Mouse (Mus musculus): ENCODE results near the gene Irgc1. TPM values are rescaled to one million over a fixed set of nuclear protein-coding genes. Genes with fewer than 3 reads are reported as not detected.

Irgc1 gene
- total and polyA plus RNA-seq, 3 experiments: not detected

DNA sequence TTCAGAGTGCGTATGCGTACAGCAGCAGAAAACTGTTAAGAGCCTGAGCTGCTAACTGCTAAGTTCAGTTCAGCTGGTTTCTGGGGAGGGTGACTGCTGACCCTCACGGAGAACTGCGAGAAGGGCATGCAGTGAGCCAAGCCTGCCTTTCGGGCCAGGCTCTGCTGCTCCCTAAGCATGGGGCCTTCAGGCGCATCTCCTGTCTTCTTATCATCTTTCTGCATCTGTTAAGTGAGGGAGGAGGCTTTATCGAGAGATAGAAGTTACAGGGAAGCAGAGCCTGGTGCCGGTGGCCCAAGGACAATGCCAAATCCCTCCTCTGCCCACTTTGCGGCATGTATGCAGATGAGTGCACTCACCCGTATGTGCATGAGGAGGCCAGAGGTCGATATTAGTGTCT, 55.3 kb downstream of the Irgc1 start (continued):
- TF ChIP-seq MEF2A (IDR thresholded peaks at IDR 0.05; ENCODE audit: extremely low read depth, insufficient replicate concordance, low read depth, low read length, poor library complexity, severe bottlenecking) (no peak), POLR2A (IDR thresholded peaks at IDR 0.05; ENCODE audit: control insufficient read depth in 1 of 2, insufficient read depth in 1 of 2, low read depth in 1 of 2, low read length in 2 of 2, poor library complexity in 1 of 2) (peak in 1 of 2 experiments; percentile 43; a peak in 1 of 4 replicates)

DNA sequence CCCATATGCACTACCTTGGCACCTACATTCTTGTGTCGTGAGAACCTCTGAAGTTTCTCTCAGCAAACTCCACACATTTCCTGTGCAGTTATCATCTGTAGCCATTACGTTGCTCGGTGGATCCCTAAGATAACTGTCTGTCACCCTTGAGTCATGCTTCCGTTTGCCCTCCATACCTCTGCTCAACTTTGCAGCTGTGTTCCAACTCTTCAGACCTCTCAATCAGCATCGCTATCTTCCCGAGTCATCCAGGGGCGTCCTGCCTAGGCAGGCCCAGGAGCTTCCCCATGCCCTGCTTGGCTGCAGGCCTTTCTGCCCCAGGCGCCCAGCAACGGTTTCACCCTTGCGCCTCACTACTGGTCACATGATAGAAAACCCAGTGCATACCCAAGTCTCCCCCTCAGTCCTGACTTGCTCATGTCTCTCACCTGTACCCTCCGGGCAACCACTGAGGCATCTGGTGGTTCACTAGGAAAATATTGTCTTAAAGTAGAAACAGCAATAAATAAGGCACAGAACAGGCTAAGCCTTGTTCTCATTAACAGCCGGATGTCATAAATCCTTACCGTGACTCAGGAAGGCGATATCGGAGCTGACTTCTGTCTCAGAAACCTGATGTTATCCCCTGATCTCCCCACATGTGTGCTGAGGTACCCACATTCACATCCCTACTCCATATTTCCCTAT, 57.5 kb downstream of the Irgc1 start:
- peak; percentile 81 for DNase-seq (ENCODE audit: low read depth, low spot score)
- peak overlapping the region; percentile 50 for H3K9ac ChIP-seq (ENCODE audit: control insufficient read depth, low read depth, low read length, poor library complexity, severe bottlenecking)

DNA sequence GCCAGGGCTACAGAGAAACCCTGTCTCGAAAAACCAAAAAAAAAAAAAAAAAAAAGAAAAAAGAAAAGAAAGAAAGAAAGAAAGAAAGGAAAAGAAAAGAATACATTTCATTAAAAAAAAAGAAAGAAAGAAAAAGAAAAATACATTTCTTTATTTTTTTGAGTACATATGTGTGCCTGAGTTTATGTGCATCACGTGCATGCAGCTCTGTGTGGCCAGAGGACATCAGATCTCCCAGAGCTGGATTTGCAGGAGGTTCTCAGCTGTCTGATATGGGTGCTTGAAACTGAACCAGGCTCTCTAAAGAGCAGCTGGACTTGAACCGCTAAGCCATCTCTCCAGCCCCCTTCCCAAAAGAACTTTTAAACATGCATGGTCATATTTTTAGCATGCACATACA, 58.0 kb downstream of the Irgc1 start:
- H3K27me3 ChIP-seq (ENCODE audit: control insufficient read depth in 1 of 2, insufficient read depth in 2 of 2, low read length in 2 of 2): no peaks in the 10 kb centered on the region
- peaks cover 0 to 47% of the 10 kb centered on the region in 2 experiments; a peak in 2 of 4 replicates for H3K36me3 ChIP-seq (ENCODE audit: control insufficient read depth in 1 of 2, insufficient read depth in 2 of 2, low read length in 2 of 2)
- H3K9me3 ChIP-seq (replicated peaks; ENCODE audit: insufficient read depth, low read length): no peaks in the 10 kb centered on the region
- H3K27ac ChIP-seq (ENCODE audit: control insufficient read depth, low read depth, low read length): peak overlapping the region; percentile 94
- peak; percentile 68 for DNase-seq (ENCODE audit: low read depth, low spot score)
- peaks cover 13% of the 10 kb centered on the region for H3K79me2 ChIP-seq (ENCODE audit: control insufficient read depth, insufficient read depth, low read length, poor library complexity)
- peaks cover 21 to 62% of the 10 kb centered on the region in 2 experiments for H3K4me1 ChIP-seq (ENCODE audit: control insufficient read depth in 1 of 2, insufficient read depth in 2 of 2, low read length in 2 of 2)
- H3K9ac ChIP-seq (ENCODE audit: control insufficient read depth, low read depth, low read length, poor library complexity, severe bottlenecking): peak overlapping the region; percentile 42; the same call in 1 of the 2 replicates
- 0 out of 4 replicates have a peak overlapping the region, but pooled peaks of 1 of the 2 experiments have one; percentile 2 for H3K4me3 ChIP-seq (ENCODE audit: control insufficient read depth in 1 of 2, insufficient read depth in 1 of 2, low read depth in 2 of 2, low read length in 2 of 2)
- TF ChIP-seq HCFC1 (IDR thresholded peaks at IDR 0.05; ENCODE audit: low read depth, low read length) (no peak), EP300 (IDR thresholded peaks at IDR 0.05; ENCODE audit: low read depth in 1 of 2, low read length in 2 of 2) (no peak), MAZ (IDR thresholded peaks at IDR 0.05; ENCODE audit: low read depth, low read length) (no peak), USF1 (IDR thresholded peaks at IDR 0.05; ENCODE audit: low read depth, low read length) (peak; percentile 60; the same call in 1 of the 2 replicates), TBP (IDR thresholded peaks at IDR 0.05; ENCODE audit: low read depth, low read length) (no peak), BHLHE40 (IDR thresholded peaks at IDR 0.05; ENCODE audit: borderline replicate concordance, low read depth, low read length) (peak; percentile 84), MYC (IDR thresholded peaks at IDR 0.05; ENCODE audit: low read depth, low read length) (no peak), MAFK (IDR thresholded peaks at IDR 0.05; ENCODE audit: borderline replicate concordance, low read depth, low read length) (no peak; the same call in 1 of the 2 replicates), CTCF (IDR thresholded peaks at IDR 0.05 in 2 of 3, conservative IDR thresholded peaks at IDR 0.05 in 1 of 3; ENCODE audit: control insufficient read depth in 1 of 3, insufficient read depth in 1 of 3, low read depth in 2 of 3, low read length in 3 of 3, poor library complexity in 1 of 3, severe bottlenecking in 1 of 3) (no peak), RCOR1 (IDR thresholded peaks at IDR 0.05; ENCODE audit: low read depth, low read length) (no peak), CHD2 (IDR thresholded peaks at IDR 0.05; ENCODE audit: low read length) (no peak), TAL1 (IDR thresholded peaks at IDR 0.05; ENCODE audit: low read length) (no peak), KAT2A (conservative IDR thresholded peaks at IDR 0.05; ENCODE audit: low read depth, low read length) (no peak), NELFE (IDR thresholded peaks at IDR 0.05; ENCODE audit: low read depth, low read length) (peak; percentile 23; the same call in 1 of the 2 replicates), ZKSCAN1 (IDR thresholded peaks at IDR 0.05; ENCODE audit: low read depth, low read length) (no peak), TCF12 (IDR thresholded peaks at IDR 0.05; ENCODE audit: low read depth, low read length) (no peak)

More for the DNA sequence above, 57.5 kb downstream of the Irgc1 start:
- Histone ChIP-seq H3K27ac (ENCODE audit: control insufficient read depth, low read depth, low read length) (peak overlapping the region; percentile 94), H3K4me1 (ENCODE audit: control insufficient read depth in 1 of 2, insufficient read depth in 2 of 2, low read length in 2 of 2) (peaks cover 21 to 59% of the 10 kb centered on the region in 2 experiments), H3K79me2 (ENCODE audit: control insufficient read depth, insufficient read depth, low read length, poor library complexity) (peaks cover 14% of the 10 kb centered on the region), H3K36me3 (ENCODE audit: control insufficient read depth in 1 of 2, insufficient read depth in 2 of 2, low read length in 2 of 2) (peaks cover 0 to 45% of the 10 kb centered on the region in 2 experiments; a peak in 2 of 4 replicates), H3K4me3 (ENCODE audit: control insufficient read depth in 1 of 2, insufficient read depth in 1 of 2, low read depth in 2 of 2, low read length in 2 of 2) (peak overlapping the region; percentile 11 to 25; a peak in 3 of 4 replicates), H3K27me3 (ENCODE audit: control insufficient read depth in 1 of 2, insufficient read depth in 2 of 2, low read length in 2 of 2) (no peaks in the 10 kb centered on the region), H3K9me3 (replicated peaks; ENCODE audit: insufficient read depth, low read length) (no peaks in the 10 kb centered on the region)
- TF ChIP-seq GABPA (IDR thresholded peaks at IDR 0.05; ENCODE audit: low read depth, low read length) (no peak), ZNF384 (IDR thresholded peaks at IDR 0.05; ENCODE audit: low read depth, low read length) (no peak), ELF1 (IDR thresholded peaks at IDR 0.05; ENCODE audit: low read depth, low read length) (no peak), CHD2 (IDR thresholded peaks at IDR 0.05; ENCODE audit: low read length) (no peak), NRF1 (IDR thresholded peaks at IDR 0.05; ENCODE audit: insufficient read depth, low read depth, low read length, poor library complexity, severe bottlenecking) (no peak), ETS1 (IDR thresholded peaks at IDR 0.05; ENCODE audit: low read depth, low read length) (peak; percentile 93), CHD1 (IDR thresholded peaks at IDR 0.05; ENCODE audit: low read depth, low read length) (no peak), JUND (IDR thresholded peaks at IDR 0.05; ENCODE audit: low read depth, low read length) (peak; percentile 76), TAL1 (IDR thresholded peaks at IDR 0.05; ENCODE audit: low read length) (peak; percentile 48), UBTF (IDR thresholded peaks at IDR 0.05; ENCODE audit: borderline replicate concordance, insufficient read depth, low read depth, low read length) (no peak), SMC3 (IDR thresholded peaks at IDR 0.05; ENCODE audit: low read depth, low read length) (no peak), SIN3A (IDR thresholded peaks at IDR 0.05; ENCODE audit: low read length) (peak; percentile 43), NELFE (IDR thresholded peaks at IDR 0.05; ENCODE audit: low read depth, low read length) (peak; percentile 4; the same call in 1 of the 2 replicates), EP300 (IDR thresholded peaks at IDR 0.05; ENCODE audit: low read depth in 1 of 2, low read length in 2 of 2) (peak; percentile 82 to 86), TCF12 (IDR thresholded peaks at IDR 0.05; ENCODE audit: low read depth, low read length) (peak; percentile 83), ZKSCAN1 (IDR thresholded peaks at IDR 0.05; ENCODE audit: low read depth, low read length) (no peak), RCOR1 (IDR thresholded peaks at IDR 0.05; ENCODE audit: low read depth, low read length) (no peak; the same call in 1 of the 2 replicates), ZC3H11A (IDR thresholded peaks at IDR 0.05; ENCODE audit: low read depth, low read length) (no peak), CTCF (IDR thresholded peaks at IDR 0.05 in 2 of 3, conservative IDR thresholded peaks at IDR 0.05 in 1 of 3; ENCODE audit: control insufficient read depth in 1 of 3, insufficient read depth in 1 of 3, low read depth in 2 of 3, low read length in 3 of 3, poor library complexity in 1 of 3, severe bottlenecking in 1 of 3) (no peak), GATA1 (IDR thresholded peaks at IDR 0.05; ENCODE audit: low read depth, low read length) (peak; percentile 88), HCFC1 (IDR thresholded peaks at IDR 0.05; ENCODE audit: low read depth, low read length) (no peak), POLR2A (IDR thresholded peaks at IDR 0.05; ENCODE audit: control insufficient read depth in 1 of 2, insufficient read depth in 1 of 2, low read depth in 1 of 2, low read length in 2 of 2, poor library complexity in 1 of 2) (no peak; a peak in 1 of 4 replicates), KAT2A (conservative IDR thresholded peaks at IDR 0.05; ENCODE audit: low read depth, low read length) (no peak), MAFK (IDR thresholded peaks at IDR 0.05; ENCODE audit: borderline replicate concordance, low read depth, low read length) (no peak; the same call in 1 of the 2 replicates), MYC (IDR thresholded peaks at IDR 0.05; ENCODE audit: low read depth, low read length) (0 out of 2 replicates have a peak, but pooled peaks have one; percentile 42)

Data from MEL (cell line).